Mouse (Mus musculus) kidney, adult 2 months (tissue): ENCODE results near the gene Pld2.

Experiments
- CTCF ChIP-seq: fragments of 200-500 bp; conservative IDR thresholded peaks from 2 replicates; pipeline ENCODE4 v1.5.1; 2011; ENCODE audit warnings: low read depth, mild to moderate bottlenecking, control low read depth, low read length, moderate library complexity, mixed read lengths; ENCODE audit not compliant: insufficient read depth, insufficient read length
- POLR2A ChIP-seq: fragments of 200-500 bp; IDR thresholded peaks from one replicate; pipeline ENCODE4 v1.6.1; 2011; ENCODE audit warnings: low read depth, low read length, control low read depth

DNA sequence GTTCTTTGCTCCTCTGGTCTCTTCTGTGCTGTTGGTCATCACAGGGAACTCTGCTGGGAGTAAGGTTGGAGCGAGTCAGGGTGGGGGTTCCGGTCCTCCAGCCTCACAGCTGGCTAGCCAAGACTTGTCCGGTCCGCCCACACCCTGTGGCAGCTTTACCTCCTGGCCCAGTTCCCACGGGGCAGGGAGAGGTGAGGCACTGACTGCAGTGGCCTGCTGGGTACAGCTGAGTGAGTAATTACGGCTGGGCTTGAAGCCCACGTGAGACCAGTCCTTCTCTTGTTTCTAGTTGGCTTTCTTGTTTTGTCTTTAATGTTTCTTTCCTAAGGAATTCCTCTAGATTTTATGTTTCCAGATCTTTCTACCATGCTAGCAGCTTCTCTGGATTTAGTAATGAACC, 45.6 kb downstream of the Pld2 start:
- TF ChIP-seq CTCF (no peak), POLR2A (no peak)
